ENCODE assay signal across 12 mouse cellular contexts in the genomic region with DNA sequence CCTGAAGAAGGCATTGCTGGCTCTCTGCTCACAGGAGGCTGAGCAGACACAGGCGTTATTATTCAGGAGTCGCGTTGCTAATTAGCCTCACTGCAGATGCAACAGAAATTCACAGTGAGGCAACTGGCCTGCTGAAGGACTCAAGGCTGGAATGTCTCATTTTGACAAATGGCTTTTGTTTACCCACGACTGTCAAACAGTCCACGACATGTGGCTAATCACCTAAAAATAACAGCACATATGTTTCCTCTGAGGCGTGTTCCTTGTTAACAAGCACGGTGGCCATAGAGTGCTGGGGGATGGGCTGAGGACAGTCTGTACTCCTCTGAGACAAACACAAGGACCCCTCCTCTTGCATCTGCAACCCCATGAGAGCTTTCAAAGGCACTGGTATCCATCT. TPM values are rescaled to one million over a fixed set of nuclear protein-coding genes. Genes with fewer than 3 reads are reported as not detected.
DNase-seq lines count a peak whose midpoint lies in the region; ATAC-seq lines count a peak whose summit lies in the region.
"Had no signal": no experiment of that assay in that cellular context is flagged by ENCODE, and none has a peak within 500 bp of the region (broad histone marks: within the 10 kb centered on the region; RNA-seq: fewer than 3 reads in every experiment).

No protein-coding gene starts in this region.

- H3K4me2 ChIP-seq in hindbrain, embryonic 11.5 days (replicated peaks; ENCODE audit: low read depth, low read length) = no peak overlapping the region
- no peak overlapping the region for H3K4me2 ChIP-seq in neural tube, embryonic 11.5 days (ENCODE audit: low read depth)
- H3K4me2 ChIP-seq in forebrain, embryonic 14.5 days (ENCODE audit: low read length) = no peak overlapping the region
- H3K4me2 ChIP-seq: heart, embryonic 13.5 days had no signal

- H3K27ac ChIP-seq in hindbrain, embryonic 11.5 days (ENCODE audit: low read depth, low read length) = no peak overlapping the region
- no peak overlapping the region for H3K27ac ChIP-seq in hindbrain, embryonic 10.5 days
- H3K27ac ChIP-seq in neural tube, embryonic 11.5 days (ENCODE audit: low read depth, low read length) = no peak overlapping the region
- peak overlapping the region; percentile 70 for H3K27ac ChIP-seq in forebrain, embryonic 14.5 days (ENCODE audit: low read depth, low read length)
- H3K27ac ChIP-seq: heart, embryonic 13.5 days had no signal

- ATAC-seq in hindbrain, embryonic 11.5 days (ENCODE audit: low FRiP score) = no peak
- ATAC-seq in neural tube, embryonic 11.5 days (ENCODE audit: insufficient read depth, low FRiP score, low TSS enrichment) = no peak
- ATAC-seq in forebrain, embryonic 14.5 days = peak; percentile 97

- H3K9ac ChIP-seq in hindbrain, embryonic 11.5 days (ENCODE audit: low read depth, low read length) = no peak overlapping the region
- H3K9ac ChIP-seq in neural tube, embryonic 11.5 days (ENCODE audit: low read length) = no peak overlapping the region
- H3K9ac ChIP-seq in forebrain, embryonic 14.5 days (ENCODE audit: low read length) = no peak overlapping the region
- H3K9ac ChIP-seq: heart, embryonic 13.5 days had no signal

- no peaks in the 10 kb centered on the region for H3K9me3 ChIP-seq in hindbrain, embryonic 11.5 days (ENCODE audit: control insufficient read depth, low read length)
- H3K9me3 ChIP-seq in hindbrain, embryonic 10.5 days = no peaks in the 10 kb centered on the region
- H3K9me3 ChIP-seq in neural tube, embryonic 11.5 days (ENCODE audit: control insufficient read depth, low read length) = no peaks in the 10 kb centered on the region
- 0 out of 2 replicates have a peak, but pooled peaks cover 3% of the 10 kb centered on the region for H3K9me3 ChIP-seq in forebrain, embryonic 14.5 days (replicated peaks; ENCODE audit: control insufficient read depth, low read length)
- H3K9me3 ChIP-seq: heart, embryonic 13.5 days had no signal

- peak; percentile 15 for DNase-seq in hindbrain, embryonic 11.5 days (ENCODE audit: low spot score)
- no peak for DNase-seq in hindbrain, embryonic 10.5 days (ENCODE audit: low spot score)
- peak; percentile 10 for DNase-seq in neural tube, embryonic 11.5 days (ENCODE audit: low spot score)
- no peak for DNase-seq in neural tube, embryonic 10.5 days (ENCODE audit: extremely low spot score, low spot score)
- peak; percentile 91 for DNase-seq in forebrain, embryonic 14.5 days (ENCODE audit: low spot score)
- peak; percentile 32 for DNase-seq in retina, embryonic 14.5 days (ENCODE audit: low spot score)
- DNase-seq in kidney, postnatal 25 days = no peak
- DNase-seq in right cerebral cortex, postnatal 25 days = no peak
- DNase-seq: cerebellum, postnatal 36 days; kidney, adult 9 months; layer of hippocampus, postnatal 36 days had no signal

- 34% methylated on average over 7 of the region's 7 CpGs for WGBS in hindbrain, embryonic 11.5 days
- 42% methylated on average over 7 of the region's 7 CpGs for WGBS in hindbrain, embryonic 10.5 days
- 39% methylated on average over 7 of the region's 7 CpGs for WGBS in neural tube, embryonic 11.5 days
- 5% methylated on average over 7 of the region's 7 CpGs for WGBS in forebrain, embryonic 14.5 days

- no peaks in the 10 kb centered on the region for H3K4me1 ChIP-seq in hindbrain, embryonic 11.5 days (replicated peaks; ENCODE audit: control insufficient read depth, insufficient read depth, low read length)
- peaks cover 14% of the 10 kb centered on the region for H3K4me1 ChIP-seq in hindbrain, embryonic 10.5 days (replicated peaks)
- no peaks in the 10 kb centered on the region for H3K4me1 ChIP-seq in neural tube, embryonic 11.5 days (ENCODE audit: control insufficient read depth, insufficient read depth, low read length)
- H3K4me1 ChIP-seq in forebrain, embryonic 14.5 days (ENCODE audit: control insufficient read depth, insufficient read depth, low read length) = peaks cover 15% of the 10 kb centered on the region

- H3K27me3 ChIP-seq in hindbrain, embryonic 11.5 days (ENCODE audit: control insufficient read depth, insufficient read depth, low read length) = no peaks in the 10 kb centered on the region
- H3K27me3 ChIP-seq in hindbrain, embryonic 10.5 days (ENCODE audit: insufficient read depth, poor library complexity, severe bottlenecking) = 0 out of 2 replicates have a peak, but pooled peaks cover 4% of the 10 kb centered on the region
- no peaks in the 10 kb centered on the region for H3K27me3 ChIP-seq in neural tube, embryonic 11.5 days (ENCODE audit: control insufficient read depth, insufficient read depth, low read length)
- no peaks in the 10 kb centered on the region for H3K27me3 ChIP-seq in forebrain, embryonic 14.5 days (replicated peaks; ENCODE audit: control insufficient read depth, insufficient read depth, low read length)

- no peaks in the 10 kb centered on the region for H3K36me3 ChIP-seq in hindbrain, embryonic 11.5 days (ENCODE audit: control insufficient read depth, insufficient read depth, low read length)
- no peaks in the 10 kb centered on the region for H3K36me3 ChIP-seq in hindbrain, embryonic 10.5 days
- no peaks in the 10 kb centered on the region for H3K36me3 ChIP-seq in neural tube, embryonic 11.5 days (ENCODE audit: control insufficient read depth, insufficient read depth, low read length)
- H3K36me3 ChIP-seq in forebrain, embryonic 14.5 days (ENCODE audit: control insufficient read depth, insufficient read depth, low read length) = no peaks in the 10 kb centered on the region
- H3K36me3 ChIP-seq: heart, embryonic 13.5 days had no signal

- H3K4me3 ChIP-seq in hindbrain, embryonic 11.5 days (ENCODE audit: low read depth, low read length) = no peak overlapping the region
- H3K4me3 ChIP-seq in hindbrain, embryonic 10.5 days = no peak overlapping the region
- no peak overlapping the region for H3K4me3 ChIP-seq in neural tube, embryonic 11.5 days (ENCODE audit: low read depth, low read length)
- H3K4me3 ChIP-seq in forebrain, embryonic 14.5 days (ENCODE audit: low read depth, low read length) = no peak overlapping the region
- H3K4me3 ChIP-seq: heart, embryonic 13.5 days had no signal

RNA-seq across cellular contexts. Expression of a gene that starts 41.1 kb away (rescaled TPM):
- polyA plus RNA-seq in hindbrain, embryonic 11.5 days (2014; fragmentation: Nextera tagmentation; extraction: Ambion mirVana) = 12.7 and 13.0 TPM in 2 replicates
- 6.7 and 10.2 TPM in 2 replicates for polyA plus RNA-seq in hindbrain, embryonic 10.5 days (2016; fragmentation: Nextera tagmentation; extraction: Ambion mirVana)
- polyA plus RNA-seq in neural tube, embryonic 11.5 days (2014; fragmentation: Nextera tagmentation; extraction: Ambion mirVana) = 11.2 and 11.7 TPM in 2 replicates
- polyA plus RNA-seq in forebrain, embryonic 14.5 days (2014; fragmentation: Nextera tagmentation; extraction: Ambion mirVana) = 23.4 and 25.7 TPM in 2 replicates

RNA-seq across cellular contexts. Expression of a gene that starts 56.4 kb away (rescaled TPM):
- polyA plus RNA-seq in hindbrain, embryonic 11.5 days (2014; fragmentation: Nextera tagmentation; extraction: Ambion mirVana) = 142 and 143 TPM in 2 replicates
- polyA plus RNA-seq in hindbrain, embryonic 10.5 days (2016; fragmentation: Nextera tagmentation; extraction: Ambion mirVana) = 165 and 185 TPM in 2 replicates
- 153 and 154 TPM in 2 replicates for polyA plus RNA-seq in neural tube, embryonic 11.5 days (2014; fragmentation: Nextera tagmentation; extraction: Ambion mirVana)
- polyA plus RNA-seq in forebrain, embryonic 14.5 days (2014; fragmentation: Nextera tagmentation; extraction: Ambion mirVana) = 114 and 117 TPM in 2 replicates

Comparison
In these comparisons a context has a peak if more than half of its experiments do, and no peak if none do; other contexts are left out.
1. DNase-seq: peak in hindbrain, embryonic 11.5 days (single experiment), neural tube, embryonic 11.5 days (single experiment), forebrain, embryonic 14.5 days (single experiment) and retina, embryonic 14.5 days (single experiment); none in hindbrain, embryonic 10.5 days (single experiment), neural tube, embryonic 10.5 days (single experiment), kidney, postnatal 25 days (0 of 2) and right cerebral cortex, postnatal 25 days (single experiment).